Mouse (Mus musculus) small intestine, adult 2 months (tissue): ENCODE measurements at regions not wholly inside any gene's neighbourhood (a gene's known extent, or its start where the extent isn't known, plus 50 kb on each side); places are given as distances from the start of the nearest gene placed in this dataset.

ENCODE experiments used
- H3K27ac ChIP-seq: fragments of 200-500 bp; 2 replicates; pipeline ENCODE4 v1.5.1; 2012; ENCODE audit warnings: low read depth, low read length, control low read depth, inconsistent platforms; ENCODE audit not compliant: insufficient read depth
- H3K27me3 ChIP-seq: fragments of 200-500 bp; 2 replicates; pipeline ENCODE4 v1.6.1; 2012; ENCODE audit warnings: mild to moderate bottlenecking, moderate library complexity, low read length, inconsistent platforms; ENCODE audit not compliant: control insufficient read depth, insufficient read depth
- H3K36me3 ChIP-seq: fragments of 200-500 bp; 2 replicates; pipeline ENCODE4 v1.6.1; 2012; ENCODE audit warnings: mild to moderate bottlenecking, low read length, control low read depth, inconsistent platforms; ENCODE audit not compliant: control insufficient read depth, insufficient read depth
- H3K4me1 ChIP-seq: fragments of 200-500 bp; 2 replicates; pipeline ENCODE4 v1.6.1; 2012; ENCODE audit warnings: low read length, inconsistent platforms, mixed read lengths; ENCODE audit not compliant: control insufficient read depth, insufficient read depth, insufficient read length
- H3K4me3 ChIP-seq: fragments of 200-500 bp; 2 replicates; pipeline ENCODE4 v1.5.1; 2012; ENCODE audit warnings: low read depth, mild to moderate bottlenecking, control low read depth, inconsistent platforms, low read length, moderate library complexity
- CTCF ChIP-seq: fragments of 200-500 bp; IDR thresholded peaks from 2 replicates; pipeline ENCODE4 v1.5.1; 2012; ENCODE audit warnings: low read depth, mild to moderate bottlenecking, control low read depth, inconsistent platforms, low read length, moderate library complexity, mixed read lengths; ENCODE audit not compliant: insufficient replicate concordance, insufficient read length; ENCODE audit errors: extremely low read depth
- POLR2A ChIP-seq: fragments of 200-500 bp; IDR thresholded peaks from 2 replicates; pipeline ENCODE4 v1.6.1; 2012; ENCODE audit warnings: low read depth, mild to moderate bottlenecking, control low read depth, inconsistent platforms, low read length, moderate library complexity
- WGBS: fragments of 180-500 bp; shearing (Covaris S2); methylation state at CpG from one replicate; pipeline ENCODE4 v1.1.7; 2018; 5-methylcytosine and 5-hydroxymethylcytosine counted together

DNA sequence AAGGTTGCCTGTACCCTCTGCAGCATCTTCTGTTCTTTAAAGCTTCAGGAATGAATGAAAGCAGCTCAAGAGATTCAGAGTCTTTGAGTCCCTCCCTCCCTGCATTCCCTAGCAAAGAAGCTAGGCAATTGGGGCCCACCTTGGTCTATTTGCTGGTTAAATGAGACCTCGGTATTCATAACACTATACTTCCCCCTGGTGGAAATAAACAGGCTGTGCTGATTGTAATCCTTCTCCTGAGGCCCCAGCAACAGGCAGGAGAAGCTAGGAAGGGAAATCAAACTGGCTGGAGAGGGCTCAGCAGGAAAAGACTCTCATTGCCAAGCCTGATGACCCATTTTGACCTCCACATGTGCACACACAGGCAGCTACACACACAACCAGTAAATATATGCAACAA lies 137.1 kb downstream of the Sh3bp4 start:
- H3K27ac ChIP-seq: no peak overlapping the region
- H3K4me3 ChIP-seq: no peak overlapping the region
- H3K27me3 ChIP-seq: no peaks in the 10 kb centered on the region
- TF ChIP-seq POLR2A (no peak), CTCF (no peak)
- 0% methylated on average over 1 of the region's 1 CpGs for WGBS
- no peaks in the 10 kb centered on the region for H3K36me3 ChIP-seq
- H3K4me1 ChIP-seq: no peaks in the 10 kb centered on the region

DNA sequence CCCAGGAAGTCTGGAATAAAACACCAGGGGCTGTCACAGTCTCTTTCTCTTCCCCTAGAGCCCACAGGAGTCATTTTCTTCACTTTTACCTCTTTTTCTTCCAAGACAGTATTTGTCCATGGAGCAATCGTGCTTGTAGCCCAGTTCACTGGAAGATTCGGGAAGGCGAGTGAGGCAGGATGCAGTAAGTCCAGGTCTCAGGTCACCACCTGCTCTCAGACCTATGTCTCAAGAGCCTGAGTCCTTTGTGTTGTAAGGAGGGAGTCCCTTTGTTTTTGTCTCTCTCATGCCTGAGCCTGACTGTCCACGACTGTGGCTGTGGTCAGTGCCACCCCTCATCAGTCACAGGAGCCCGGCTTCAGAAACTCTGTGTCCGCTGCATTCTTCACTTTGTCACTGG lies 140.9 kb downstream of the Sh3bp4 start:
- H3K27me3 ChIP-seq: no peaks in the 10 kb centered on the region
- H3K36me3 ChIP-seq: no peaks in the 10 kb centered on the region
- H3K27ac ChIP-seq: no peak overlapping the region
- no peaks in the 10 kb centered on the region for H3K4me1 ChIP-seq
- H3K4me3 ChIP-seq: no peak overlapping the region
- TF ChIP-seq CTCF (no peak), POLR2A (no peak)
- WGBS: 85% methylated on average over 6 of the region's 6 CpGs

DNA sequence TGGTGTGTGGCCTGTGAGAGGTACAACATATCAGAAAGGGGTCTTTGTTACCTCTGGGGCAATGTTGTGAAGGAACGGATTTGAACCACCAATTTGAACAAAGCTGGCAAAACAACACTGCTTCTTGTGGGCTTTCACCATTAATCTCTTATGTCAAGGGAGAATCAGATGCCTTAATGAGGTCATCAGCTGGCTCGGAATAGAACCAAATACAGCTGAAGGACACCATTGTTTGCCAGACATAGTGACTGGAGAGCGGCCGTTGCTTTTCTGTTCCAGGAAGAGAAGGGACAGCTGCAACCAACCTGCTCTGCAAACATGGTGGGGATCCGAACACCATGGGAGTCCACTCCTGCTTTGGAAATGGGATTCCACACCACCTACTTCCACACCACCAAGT lies 158.2 kb downstream of the Sh3bp4 start:
- Histone ChIP-seq H3K27ac (no peak overlapping the region), H3K4me1 (no peaks in the 10 kb centered on the region), H3K4me3 (no peak overlapping the region), H3K27me3 (no peaks in the 10 kb centered on the region; the same call in 1 of the 2 replicates), H3K36me3 (no peaks in the 10 kb centered on the region)
- TF ChIP-seq CTCF (no peak), POLR2A (no peak)
- 70% methylated on average over 5 of the region's 5 CpGs for WGBS

- no peaks in the 10 kb centered on the region for H3K4me1 ChIP-seq
- no peaks in the 10 kb centered on the region for H3K36me3 ChIP-seq
- no peak for TF ChIP-seq POLR2A
- TF ChIP-seq CTCF: no peak
- H3K27me3 ChIP-seq: no peaks in the 10 kb centered on the region; the same call in 1 of the 2 replicates
- no peak overlapping the region for H3K4me3 ChIP-seq
- WGBS: 80% methylated on average over 6 of the region's 6 CpGs
- no peak overlapping the region for H3K27ac ChIP-seq
Measured at GRCm38 (mm10) chr1:89231756-89232155, 161.5 kb downstream of the Sh3bp4 start.

GRCm38 (mm10) chr1:89232391-89232790 lies 162.2 kb downstream of the Sh3bp4 start:
- Histone ChIP-seq H3K36me3 (no peaks in the 10 kb centered on the region), H3K27me3 (no peaks in the 10 kb centered on the region), H3K27ac (no peak overlapping the region), H3K4me1 (no peaks in the 10 kb centered on the region), H3K4me3 (no peak overlapping the region)
- TF ChIP-seq CTCF (no peak), POLR2A (no peak)
- 60% methylated on average over 5 of the region's 5 CpGs for WGBS

GRCm38 (mm10) chr1:89234895-89235294 lies 164.7 kb downstream of the Sh3bp4 start:
- 48% methylated on average over 8 of the region's 8 CpGs for WGBS
- no peaks in the 10 kb centered on the region for H3K36me3 ChIP-seq
- no peaks in the 10 kb centered on the region for H3K27me3 ChIP-seq
- TF ChIP-seq POLR2A: no peak
- TF ChIP-seq CTCF: no peak
- H3K27ac ChIP-seq: no peak overlapping the region
- no peaks in the 10 kb centered on the region for H3K4me1 ChIP-seq
- no peak overlapping the region for H3K4me3 ChIP-seq

DNA sequence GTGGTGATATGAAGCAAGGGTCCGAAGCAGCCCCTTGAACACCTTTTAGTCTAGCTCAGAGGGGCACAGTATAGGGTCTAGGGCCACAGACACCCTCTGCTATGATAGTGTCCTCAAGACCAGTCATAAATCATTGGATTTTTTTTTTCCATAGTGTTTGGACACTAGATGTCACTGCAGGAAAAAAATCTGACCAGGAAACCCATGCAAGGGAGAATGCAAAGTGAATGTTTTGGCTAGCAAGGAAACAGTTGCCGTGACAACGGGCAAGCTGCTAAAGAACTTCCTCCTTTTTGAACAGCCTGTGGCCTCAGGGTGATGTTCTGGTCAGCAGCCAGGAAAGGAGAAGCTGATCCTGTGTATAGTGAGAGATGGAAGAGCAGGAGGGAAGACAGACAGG lies 165.1 kb downstream of the Sh3bp4 start:
- no peaks in the 10 kb centered on the region for H3K36me3 ChIP-seq
- H3K27ac ChIP-seq: no peak overlapping the region
- no peak for TF ChIP-seq CTCF
- no peak for TF ChIP-seq POLR2A
- H3K27me3 ChIP-seq: no peaks in the 10 kb centered on the region
- no peak overlapping the region for H3K4me3 ChIP-seq
- WGBS: 22% methylated on average over 3 of the region's 3 CpGs
- no peaks in the 10 kb centered on the region for H3K4me1 ChIP-seq

GRCm38 (mm10) chr1:89237696-89238095 lies 167.5 kb downstream of the Sh3bp4 start:
- WGBS: 79% methylated on average over 5 of the region's 5 CpGs
- H3K4me3 ChIP-seq: no peak overlapping the region
- no peak overlapping the region for H3K27ac ChIP-seq
- no peak for TF ChIP-seq CTCF
- TF ChIP-seq POLR2A: no peak
- H3K27me3 ChIP-seq: no peaks in the 10 kb centered on the region
- no peaks in the 10 kb centered on the region for H3K4me1 ChIP-seq
- no peaks in the 10 kb centered on the region for H3K36me3 ChIP-seq
